Mouse (Mus musculus): ENCODE data around the gene Vmn2r116. TPM values are rescaled to one million over a fixed set of nuclear protein-coding genes. Genes with fewer than 3 reads are reported as not detected.
"Not testable (repeated sequence)": the region's sequence is repeated elsewhere in the genome, so short reads cannot be mapped to it uniquely, and the experiment has no call there.

Gene Vmn2r116
- total RNA-seq (2012; rRNA removed), result not detected in 2 replicates

DNA sequence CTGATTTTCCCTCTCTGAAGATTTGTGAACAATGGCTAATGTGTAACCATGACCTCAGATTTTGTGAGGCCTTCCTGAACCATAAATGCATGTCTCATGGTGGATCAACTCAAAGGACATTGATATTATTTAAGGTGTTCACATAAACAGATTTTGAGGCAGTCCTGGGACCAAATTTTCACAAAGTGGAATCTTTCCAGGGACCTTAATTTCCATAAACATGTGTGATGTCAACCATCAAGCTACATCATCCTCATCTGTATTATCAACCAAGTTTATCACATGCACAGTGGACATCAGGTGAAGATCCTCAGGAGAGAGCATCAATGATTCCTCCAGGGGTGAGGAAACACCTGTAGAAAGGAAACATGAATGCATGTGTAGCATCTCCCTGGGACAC is at the start of gene Vmn2r116:
Gene Vmn2r116, plus strand, starts transcription at position 301 of the 400 bp plus-strand sequence.
- H3K27ac ChIP-seq (ENCODE audit: insufficient read depth, low read depth, low read length, poor library complexity, severe bottlenecking); DNase-seq (ENCODE audit: low read depth, low spot score); H3K9me3 ChIP-seq (ENCODE audit: control insufficient read depth, insufficient read depth, low read depth, low read length); in situ Hi-C loops (cut with MboI; ENCODE audit: low sequenced_read_pairs in 2 of 2, unreplicated experiment in 2 of 2); H3K9ac ChIP-seq (ENCODE audit: insufficient read depth, low read depth, low read length, poor library complexity, severe bottlenecking); H3K4me3 ChIP-seq (ENCODE audit: insufficient read depth in 1 of 2, low read depth in 1 of 2, low read length in 2 of 2, poor library complexity in 1 of 2, severe bottlenecking in 1 of 2); H3K36me3 ChIP-seq (ENCODE audit: control insufficient read depth, insufficient read depth, low read length, poor library complexity, severe bottlenecking); H3K4me1 ChIP-seq (ENCODE audit: control insufficient read depth in 2 of 2, insufficient read depth in 2 of 2, low read length in 2 of 2, poor library complexity in 1 of 2): not testable (repeated sequence)

DNA sequence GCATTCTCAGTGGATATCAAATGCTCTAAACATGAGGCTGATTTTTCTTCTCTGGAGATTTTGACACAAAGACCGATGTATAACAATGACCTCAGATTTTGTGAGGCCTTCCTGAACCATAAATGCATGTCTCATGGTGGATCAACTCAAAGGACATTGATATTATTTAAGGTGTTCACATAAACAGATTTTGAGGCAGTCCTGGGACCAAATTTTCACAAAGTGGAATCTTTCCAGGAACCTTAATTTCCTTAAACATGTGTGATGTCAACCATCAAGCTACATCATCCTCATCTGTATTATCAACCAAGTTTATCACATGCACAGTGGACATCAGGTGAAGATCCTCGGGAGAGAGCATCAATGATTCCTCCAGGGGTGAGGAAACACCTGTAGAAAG is 41.0 kb upstream of the Vmn2r116 start, which contains the start of gene Vmn2r115:
Gene Vmn2r115, plus strand, starts transcription at position 301 of the 400 bp plus-strand sequence.
- H3K9me3 ChIP-seq (ENCODE audit: control insufficient read depth, insufficient read depth, low read depth, low read length); H3K4me1 ChIP-seq (ENCODE audit: control insufficient read depth in 2 of 2, insufficient read depth in 2 of 2, low read length in 2 of 2, poor library complexity in 1 of 2); DNase-seq (ENCODE audit: low read depth, low spot score); in situ Hi-C loops (cut with MboI; ENCODE audit: low sequenced_read_pairs in 2 of 2, unreplicated experiment in 2 of 2); H3K27ac ChIP-seq (ENCODE audit: insufficient read depth, low read depth, low read length, poor library complexity, severe bottlenecking); H3K9ac ChIP-seq (ENCODE audit: insufficient read depth, low read depth, low read length, poor library complexity, severe bottlenecking); H3K4me3 ChIP-seq (ENCODE audit: insufficient read depth in 1 of 2, low read depth in 1 of 2, low read length in 2 of 2, poor library complexity in 1 of 2, severe bottlenecking in 1 of 2); H3K36me3 ChIP-seq (ENCODE audit: control insufficient read depth, insufficient read depth, low read length, poor library complexity, severe bottlenecking): not testable (repeated sequence)

DNA sequence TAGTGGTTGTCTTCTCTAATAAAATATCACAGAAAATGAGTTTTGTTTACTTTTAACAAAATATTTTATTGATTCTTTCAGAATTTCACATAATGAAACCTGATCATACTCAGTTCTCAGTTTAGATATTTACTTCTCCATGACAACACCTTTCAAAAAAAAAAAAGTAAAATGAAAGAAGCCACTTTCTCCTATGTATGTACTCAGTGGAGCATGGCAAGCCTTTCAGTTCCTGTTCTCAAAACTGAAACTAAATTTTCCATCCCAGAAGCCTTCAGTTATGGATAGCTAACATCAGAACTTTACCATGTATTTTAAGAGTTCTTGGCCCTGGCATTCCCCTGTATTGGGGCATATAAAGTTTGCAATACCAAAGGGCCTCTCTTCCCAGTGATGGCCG is 32.8 kb upstream of the Vmn2r116 start:
- in situ Hi-C loops (cut with MboI; ENCODE audit: low sequenced_read_pairs in 2 of 2, unreplicated experiment in 2 of 2), result no loop called here
- no peak for DNase-seq (ENCODE audit: low read depth, low spot score)
- TF ChIP-seq ZC3H11A (IDR thresholded peaks at IDR 0.05; ENCODE audit: borderline replicate concordance, low read depth, low read length), result no peak
- no peak for TF ChIP-seq ZNF384 (IDR thresholded peaks at IDR 0.05; ENCODE audit: low read depth, low read length)
- H3K27ac ChIP-seq (ENCODE audit: insufficient read depth, low read depth, low read length, poor library complexity, severe bottlenecking), result no peak overlapping the region
- H3K4me3 ChIP-seq (ENCODE audit: insufficient read depth in 1 of 2, low read depth in 1 of 2, low read length in 2 of 2, poor library complexity in 1 of 2, severe bottlenecking in 1 of 2), result no peak overlapping the region
- no peaks in the 10 kb centered on the region for H3K9me3 ChIP-seq (ENCODE audit: control insufficient read depth, insufficient read depth, low read depth, low read length)
- no peaks in the 10 kb centered on the region for H3K36me3 ChIP-seq (ENCODE audit: control insufficient read depth, insufficient read depth, low read length, poor library complexity, severe bottlenecking)
- no peak overlapping the region for H3K9ac ChIP-seq (ENCODE audit: insufficient read depth, low read depth, low read length, poor library complexity, severe bottlenecking)
- no peaks in the 10 kb centered on the region for H3K4me1 ChIP-seq (ENCODE audit: control insufficient read depth in 2 of 2, insufficient read depth in 2 of 2, low read length in 2 of 2, poor library complexity in 1 of 2)

DNA sequence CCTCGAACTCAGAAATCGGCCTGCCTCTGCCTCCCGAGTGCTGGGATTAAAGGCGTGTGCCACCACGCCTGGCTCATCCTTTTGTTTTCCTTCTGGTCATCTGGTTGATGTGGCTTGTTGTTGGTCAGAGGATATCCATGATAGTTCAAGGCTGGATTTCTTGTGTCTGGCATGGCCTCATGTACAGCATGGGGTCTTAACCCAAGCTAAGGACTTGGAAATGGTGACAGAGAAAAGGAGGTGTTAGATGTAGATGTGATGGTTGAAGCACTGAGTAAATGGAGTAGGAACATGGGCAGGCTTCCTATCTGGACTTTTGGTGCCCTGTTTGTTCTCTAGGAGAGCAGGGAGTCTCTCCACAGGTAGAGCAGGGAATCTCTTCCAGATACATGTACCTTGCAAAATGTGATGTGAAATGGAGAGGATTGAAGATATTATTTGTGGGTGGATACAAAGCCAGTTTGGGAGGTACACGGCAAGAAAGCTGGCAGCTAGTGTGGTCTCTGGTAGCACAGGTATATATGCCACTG is 48.8 kb downstream of the Vmn2r116 start:
- Histone ChIP-seq H3K9ac (ENCODE audit: insufficient read depth, low read depth, low read length, poor library complexity, severe bottlenecking) (no peak overlapping the region), H3K27ac (ENCODE audit: insufficient read depth, low read depth, low read length, poor library complexity, severe bottlenecking) (no peak overlapping the region), H3K4me1 (ENCODE audit: control insufficient read depth in 2 of 2, insufficient read depth in 2 of 2, low read length in 2 of 2, poor library complexity in 1 of 2) (no peaks in the 10 kb centered on the region), H3K36me3 (ENCODE audit: control insufficient read depth, insufficient read depth, low read length, poor library complexity, severe bottlenecking) (no peaks in the 10 kb centered on the region), H3K9me3 (ENCODE audit: control insufficient read depth, insufficient read depth, low read depth, low read length) (no peaks in the 10 kb centered on the region), H3K4me3 (ENCODE audit: insufficient read depth in 1 of 2, low read depth in 1 of 2, low read length in 2 of 2, poor library complexity in 1 of 2, severe bottlenecking in 1 of 2) (no peak overlapping the region)
- TF ChIP-seq HCFC1 (IDR thresholded peaks at IDR 0.05; ENCODE audit: borderline replicate concordance, insufficient read depth, low read length) (no peak), MAFK (IDR thresholded peaks at IDR 0.05; ENCODE audit: insufficient read depth, low read depth, low read length) (no peak), ZNF384 (IDR thresholded peaks at IDR 0.05; ENCODE audit: low read depth, low read length) (no peak), CHD2 (IDR thresholded peaks at IDR 0.05; ENCODE audit: low read depth, low read length) (no peak), ZC3H11A (IDR thresholded peaks at IDR 0.05; ENCODE audit: borderline replicate concordance, low read depth, low read length) (no peak)
- in situ Hi-C loops (cut with MboI; ENCODE audit: low sequenced_read_pairs in 2 of 2, unreplicated experiment in 2 of 2), result no loop called here
- DNase-seq (ENCODE audit: low read depth, low spot score), result no peak

Other genes with a start within 250 kb of the Vmn2r116 start
- gene Zfp40, start 191.4 kb upstream of the Vmn2r116 start, total RNA-seq (2012; rRNA removed), result 3.7 and 5.4 TPM in 2 replicates
- not detected in 2 replicates for gene Vmn2r114, start 72.1 kb upstream of the Vmn2r116 start, total RNA-seq (2012; rRNA removed)
- gene Vmn2r115, start 40.9 kb upstream of the Vmn2r116 start, total RNA-seq (2012; rRNA removed), result under 0.01 TPM in 1 of 2 replicates, not detected in the other
- not detected in 2 replicates for gene Vmn2r117, start 95.1 kb downstream of the Vmn2r116 start, total RNA-seq (2012; rRNA removed)
- gene Zfp213, start 179.6 kb downstream of the Vmn2r116 start, total RNA-seq (2012; rRNA removed), result 8.4 and 8.8 TPM in 2 replicates
- gene Zfp13, start 214.9 kb downstream of the Vmn2r116 start, total RNA-seq (2012; rRNA removed), result 19.9 and 26.9 TPM in 2 replicates
- 62.5 and 93.1 TPM in 2 replicates for gene Zscan10, start 216.3 kb downstream of the Vmn2r116 start, total RNA-seq (2012; rRNA removed)